Mouse (Mus musculus) A20 (cell line): ENCODE measurements at regions not wholly inside any gene's neighbourhood (a gene's known extent, or its start where the extent isn't known, plus 50 kb on each side); places are given as distances from the start of the nearest gene placed in this dataset.

Experiments
- DNase-seq: peaks from one replicate; pipeline ENCODE4 v3.0.0-alpha.2; 2011; ENCODE audit warnings: low read depth, low spot score

GRCm38 (mm10) chr12:16374331-16374996, 236.3 kb downstream of the Lpin1 start:
- DNase-seq: no peak

- DNase-seq: no peak
Measured at GRCm38 (mm10) chr12:16370061-16370460, 240.7 kb downstream of the Lpin1 start.

- DNase-seq: no peak
Measured at GRCm38 (mm10) chr12:16362341-16362740, 248.4 kb downstream of the Lpin1 start.

- no peak for DNase-seq
Measured at GRCm38 (mm10) chr12:16358831-16359230, 251.9 kb downstream of the Lpin1 start.

GRCm38 (mm10) chr12:16354711-16355110, 256.1 kb downstream of the Lpin1 start:
- DNase-seq: no peak

GRCm38 (mm10) chr12:16351751-16352150, 259.0 kb downstream of the Lpin1 start:
- peak; percentile 53 for DNase-seq

- DNase-seq: no peak
Measured at GRCm38 (mm10) chr12:16349310-16349709, 261.5 kb downstream of the Lpin1 start.

GRCm38 (mm10) chr12:16344021-16344420, 266.7 kb downstream of the Lpin1 start:
- DNase-seq: no peak

GRCm38 (mm10) chr12:16342030-16342429, 268.7 kb downstream of the Lpin1 start:
- peak; percentile 79 for DNase-seq

- DNase-seq: no peak
Measured at GRCm38 (mm10) chr12:16331456-16331855, 279.3 kb downstream of the Lpin1 start.

GRCm38 (mm10) chr12:16329129-16329528, 281.6 kb downstream of the Lpin1 start:
- no peak for DNase-seq

GRCm38 (mm10) chr12:16320536-16321402, 290.0 kb downstream of the Lpin1 start:
- no peak for DNase-seq

GRCm38 (mm10) chr12:16308101-16308500, 302.7 kb downstream of the Lpin1 start:
- DNase-seq: no peak

- peak; percentile 44 for DNase-seq
Measured at GRCm38 (mm10) chr12:16304701-16305377, 305.9 kb downstream of the Lpin1 start.

- no peak for DNase-seq
Measured at GRCm38 (mm10) chr12:16285061-16285460, 325.7 kb downstream of the Lpin1 start.

GRCm38 (mm10) chr12:16279146-16279545, 331.6 kb downstream of the Lpin1 start:
- DNase-seq: no peak

GRCm38 (mm10) chr12:16277567-16278332, 333.0 kb downstream of the Lpin1 start:
- DNase-seq: no peak

GRCm38 (mm10) chr12:16277144-16277543, 333.6 kb downstream of the Lpin1 start:
- no peak for DNase-seq

- DNase-seq: peak; percentile 29
Measured at GRCm38 (mm10) chr12:16276301-16276700, 334.5 kb downstream of the Lpin1 start.

GRCm38 (mm10) chr12:16272441-16272840, 338.3 kb downstream of the Lpin1 start:
- DNase-seq: no peak

- no peak for DNase-seq
Measured at GRCm38 (mm10) chr12:16270876-16271275, 339.9 kb downstream of the Lpin1 start.

GRCm38 (mm10) chr12:16269706-16270105, 341.1 kb downstream of the Lpin1 start:
- no peak for DNase-seq
